Mouse (Mus musculus) bone marrow, adult 2 months (tissue): ENCODE measurements at regions not wholly inside any gene's neighbourhood (a gene's known extent, or its start where the extent isn't known, plus 50 kb on each side); places are given as distances from the start of the nearest gene placed in this dataset.
"Not testable (repeated sequence)": the region's sequence is repeated elsewhere in the genome, so short reads cannot be mapped to it uniquely, and the experiment has no call there.

Source experiments
- H3K27ac ChIP-seq: fragments of 200-500 bp; 2 replicates; pipeline ENCODE4 v1.5.1; 2012; ENCODE audit warnings: low read depth, mild to moderate bottlenecking, control low read depth, inconsistent platforms, low read length; ENCODE audit not compliant: control insufficient read depth, poor library complexity, insufficient read depth
- H3K4me1 ChIP-seq: fragments of 200-500 bp; 2 replicates; pipeline ENCODE4 v1.6.1; 2011; ENCODE audit warnings: low read length; ENCODE audit not compliant: control insufficient read depth, insufficient read depth
- H3K4me3 ChIP-seq: fragments of 200-500 bp; replicated peaks from 2 replicates; pipeline ENCODE3; 2011; ENCODE audit warnings: mild to moderate bottlenecking, low read depth, low read length, control low read depth; ENCODE audit not compliant: control insufficient read depth
- CTCF ChIP-seq: fragments of 200-500 bp; IDR thresholded peaks from 2 replicates; pipeline ENCODE4 v1.5.1; 2011; ENCODE audit warnings: low read length, control low read depth; ENCODE audit not compliant: control insufficient read depth, insufficient read depth
- POLR2A ChIP-seq: fragments of 200-500 bp; IDR thresholded peaks from 2 replicates; pipeline ENCODE4 v1.6.1; 2011; ENCODE audit warnings: low read depth, mild to moderate bottlenecking, control low read depth, low read length, borderline replicate concordance; ENCODE audit not compliant: control insufficient read depth
- WGBS: fragments of 180-500 bp; shearing (Covaris S2); methylation state at CpG from one replicate; pipeline ENCODE4 v1.1.7; 2018; 5-methylcytosine and 5-hydroxymethylcytosine counted together

DNA sequence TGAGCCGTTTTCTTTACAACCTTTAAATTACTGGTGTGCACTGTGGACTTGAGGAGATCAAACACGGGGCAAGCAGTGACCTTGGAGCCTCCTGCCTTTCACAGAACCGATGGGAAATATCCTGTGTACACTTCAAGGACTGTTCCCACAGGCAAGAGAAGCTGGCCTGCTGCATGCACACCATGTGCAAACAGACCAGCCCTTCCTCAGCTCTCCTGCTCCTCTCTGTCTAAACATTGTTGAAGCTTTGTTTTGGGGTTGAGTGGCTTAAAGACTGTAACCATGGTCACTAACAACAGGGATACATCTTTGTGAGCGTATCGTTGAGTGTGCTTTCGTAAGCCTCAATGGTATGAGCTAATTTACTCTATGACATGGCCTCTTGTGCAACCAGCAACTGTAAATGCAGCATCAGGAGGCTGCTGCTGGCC lies 50.2 kb upstream of the Agps start:
- no peak for TF ChIP-seq POLR2A
- Histone ChIP-seq H3K4me1 (peaks cover 6% of the 10 kb centered on the region; the same call in 1 of the 2 replicates), H3K27ac (no peak overlapping the region), H3K4me3 (no peak overlapping the region)
- WGBS, result 40% methylated on average over 6 of the region's 6 CpGs

DNA sequence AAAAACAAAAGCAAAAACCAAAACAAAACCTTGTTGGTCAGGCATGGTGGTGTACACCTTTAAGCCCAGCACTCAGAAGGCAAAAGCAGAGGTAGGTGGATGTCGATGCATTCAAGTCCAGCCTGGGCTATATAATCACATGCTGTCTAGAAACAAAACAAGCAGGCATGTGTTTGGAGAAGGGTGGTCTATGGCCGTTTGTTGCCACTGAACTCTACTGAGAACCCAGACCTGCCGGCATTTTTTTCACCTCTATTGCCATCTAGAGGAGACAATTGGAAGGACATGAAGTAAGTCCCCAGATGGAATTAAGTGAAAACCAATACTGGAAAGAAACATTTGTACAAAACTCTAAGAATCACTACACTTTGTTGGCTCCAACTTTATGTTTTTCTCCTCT lies 50.9 kb upstream of the Agps start:
- WGBS, result 2% methylated on average over 3 of the region's 3 CpGs
- no peak overlapping the region for H3K27ac ChIP-seq
- no peak overlapping the region for H3K4me3 ChIP-seq
- H3K4me1 ChIP-seq, result peaks cover 7% of the 10 kb centered on the region; the same call in 1 of the 2 replicates
- TF ChIP-seq CTCF (peak; percentile 31), POLR2A (no peak)

DNA sequence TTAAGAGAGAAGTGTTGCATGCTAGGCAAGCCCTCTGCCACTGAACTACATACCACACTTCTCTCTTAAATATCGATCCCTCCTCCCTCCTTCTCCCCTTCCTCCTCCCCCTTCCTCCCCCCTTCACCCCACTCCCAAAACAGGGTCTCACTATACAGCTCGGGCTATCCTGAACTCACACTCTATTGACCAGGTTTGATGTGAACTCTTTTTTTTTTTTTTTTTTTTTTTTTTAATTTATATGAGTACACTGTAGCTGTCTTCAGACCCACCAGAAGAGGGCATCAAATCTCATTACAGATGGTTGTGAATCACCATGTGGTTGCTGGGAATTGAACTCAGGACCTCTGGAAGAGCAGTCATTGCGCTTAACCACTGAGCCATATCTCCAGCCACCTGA lies 53.3 kb upstream of the Agps start:
- not testable (repeated sequence) for H3K27ac ChIP-seq, H3K4me1 ChIP-seq, H3K4me3 ChIP-seq
- 73% methylated on average over 3 of the region's 3 CpGs for WGBS

DNA sequence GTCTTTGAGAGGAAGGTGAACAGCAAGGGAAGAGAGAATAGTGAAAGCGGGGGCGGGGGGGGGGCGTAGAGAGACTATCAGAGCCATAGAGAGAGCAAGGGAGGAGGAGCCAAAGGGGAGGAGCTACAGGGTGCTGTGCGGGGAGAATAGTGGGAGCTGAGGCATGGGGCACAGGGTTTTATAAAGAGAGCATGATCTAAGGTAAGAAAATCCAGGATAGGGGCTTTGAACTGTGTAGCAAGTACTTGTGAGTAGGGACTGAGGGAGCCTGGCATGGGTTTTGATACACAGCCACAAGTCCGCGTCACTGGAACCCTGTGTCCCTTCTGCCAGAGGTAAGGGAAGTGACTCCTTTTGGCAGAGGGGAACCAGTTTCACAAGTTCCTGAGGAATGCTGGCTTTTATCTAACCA lies 54.9 kb upstream of the Agps start:
- Histone ChIP-seq H3K27ac (no peak overlapping the region), H3K4me1 (peaks cover 10% of the 10 kb centered on the region), H3K4me3 (no peak overlapping the region)
- no peak for TF ChIP-seq CTCF
- no peak for TF ChIP-seq POLR2A
- 5% methylated on average over 5 of the region's 6 CpGs for WGBS

DNA sequence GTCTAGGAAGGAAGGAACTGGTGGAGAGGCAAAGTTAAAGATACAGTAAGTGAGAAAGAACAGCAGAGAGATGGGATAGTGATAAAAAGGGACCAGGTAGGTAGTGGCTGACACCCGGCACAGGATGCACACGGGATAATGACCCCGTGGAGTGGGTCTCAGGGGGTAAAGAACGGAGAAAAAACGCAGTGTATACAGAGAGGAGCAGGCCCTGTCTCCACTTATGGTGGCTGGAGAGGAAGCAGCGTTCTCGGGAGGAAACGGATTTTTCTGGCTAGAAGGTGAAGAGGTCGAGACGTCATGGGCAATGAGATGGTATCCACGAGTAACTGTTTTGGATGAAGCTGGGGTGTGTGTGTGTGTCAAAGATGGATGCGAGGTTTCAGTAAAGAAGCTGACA lies 55.4 kb upstream of the Agps start:
- Histone ChIP-seq H3K4me1 (peaks cover 10% of the 10 kb centered on the region), H3K4me3 (peak overlapping the region; percentile 20), H3K27ac (no peak overlapping the region)
- no peak for TF ChIP-seq CTCF
- no peak for TF ChIP-seq POLR2A
- 3% methylated on average over 12 of the region's 12 CpGs for WGBS

DNA sequence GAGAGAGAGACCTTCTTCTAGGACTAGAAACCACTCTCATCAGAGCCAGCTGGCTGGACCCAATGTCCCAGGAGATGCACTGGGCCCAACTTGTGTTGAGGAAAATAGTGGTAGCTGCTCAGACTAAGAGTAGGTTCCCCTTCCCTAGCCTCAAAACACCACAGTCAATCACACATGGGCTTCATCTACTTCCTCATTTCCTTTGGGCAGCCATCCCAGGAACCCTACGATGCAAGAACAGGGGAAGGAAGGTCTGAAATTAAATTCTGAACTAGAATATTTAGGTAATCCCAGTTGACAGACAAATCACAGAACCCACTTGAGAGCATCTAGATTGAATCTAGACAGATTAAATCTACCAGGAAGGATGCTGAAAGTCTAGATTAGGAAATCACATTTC lies 56.8 kb upstream of the Agps start:
- WGBS, result 0% methylated on average over 1 of the region's 1 CpGs
- TF ChIP-seq CTCF, result no peak
- no peak for TF ChIP-seq POLR2A
- no peak overlapping the region for H3K27ac ChIP-seq
- H3K4me3 ChIP-seq, result no peak overlapping the region
- peaks cover 7% of the 10 kb centered on the region for H3K4me1 ChIP-seq

DNA sequence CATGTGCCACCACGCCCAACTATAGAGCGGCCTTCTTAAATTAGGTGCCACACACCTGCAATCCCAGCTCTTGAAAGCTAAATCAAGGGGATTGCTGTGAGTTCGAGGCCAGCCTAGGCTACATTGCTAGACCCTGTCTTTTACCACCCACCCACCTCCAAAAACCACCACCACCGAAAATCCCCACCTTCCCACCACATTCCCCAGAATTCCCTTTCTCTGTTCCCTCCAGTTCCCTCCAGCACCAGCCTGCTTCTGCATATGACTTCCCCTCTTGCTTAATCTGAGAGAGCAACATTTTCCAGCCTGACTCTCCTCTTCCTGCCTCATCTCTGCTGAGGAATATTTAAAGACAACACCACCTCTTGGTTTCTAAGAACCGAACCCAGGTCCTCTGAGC lies 58.5 kb upstream of the Agps start:
- TF ChIP-seq POLR2A (no peak), CTCF (no peak)
- Histone ChIP-seq H3K27ac (no peak overlapping the region), H3K4me3 (no peak overlapping the region), H3K4me1 (peaks cover 7% of the 10 kb centered on the region)
- WGBS, result 66% methylated on average over 5 of the region's 5 CpGs

DNA sequence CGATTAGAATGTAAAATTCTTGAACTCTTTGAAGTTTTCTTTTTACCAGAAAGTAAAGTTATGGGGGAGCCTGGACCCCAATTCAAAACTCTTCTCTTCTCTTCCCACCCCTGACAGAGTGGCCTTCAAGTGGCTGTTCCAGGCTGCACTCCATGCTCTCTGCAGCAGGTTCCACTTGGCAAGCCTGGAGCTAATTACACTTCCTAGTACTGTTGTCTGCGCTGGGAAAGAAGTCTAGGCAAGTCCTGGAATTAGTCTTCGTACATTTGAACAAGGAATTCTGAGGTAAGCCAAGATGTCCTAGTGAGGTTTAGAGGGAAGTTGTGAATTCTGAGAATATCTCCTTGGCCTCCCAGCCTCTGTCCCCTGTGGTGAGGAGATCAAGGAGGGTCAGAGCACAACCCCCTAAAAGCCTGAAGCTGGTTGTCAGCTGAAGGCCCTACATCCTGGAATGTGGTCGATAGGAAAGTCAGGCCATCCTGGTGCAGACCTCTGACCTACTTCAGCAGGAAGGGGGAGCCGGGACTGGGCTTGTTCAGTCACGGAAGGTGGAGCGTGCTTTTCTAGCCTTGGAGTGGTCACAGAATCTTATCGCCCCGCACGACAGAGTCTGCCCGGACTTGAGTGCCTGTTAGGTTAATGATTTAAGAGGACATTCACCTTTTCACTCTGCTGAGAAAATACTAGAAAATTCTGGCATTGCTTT lies 59.6 kb upstream of the Agps start:
- Histone ChIP-seq H3K4me1 (peaks cover 7% of the 10 kb centered on the region), H3K4me3 (no peak overlapping the region), H3K27ac (no peak overlapping the region)
- no peak for TF ChIP-seq POLR2A
- TF ChIP-seq CTCF, result no peak
- 65% methylated on average over 11 of the region's 11 CpGs for WGBS

DNA sequence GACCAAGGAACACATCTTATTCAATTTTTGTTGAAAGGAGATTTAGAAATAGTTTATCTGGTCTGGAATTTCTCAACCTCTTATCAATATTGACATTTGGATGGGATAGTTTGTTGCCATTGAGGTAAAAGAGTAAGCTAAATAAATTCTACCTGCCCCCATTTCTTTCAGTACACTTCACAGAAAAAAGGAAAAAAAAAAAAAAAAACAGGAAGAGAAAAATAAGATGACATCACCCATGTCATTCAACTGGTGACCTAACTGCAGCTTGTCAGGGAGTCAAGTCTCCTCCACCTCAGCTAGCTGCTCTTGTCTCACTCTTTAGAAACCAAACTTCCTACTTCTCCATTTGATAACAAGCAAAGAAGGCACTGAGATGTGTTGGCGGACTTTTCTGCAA lies 61.3 kb upstream of the Agps start:
- peaks cover 3% of the 10 kb centered on the region for H3K4me1 ChIP-seq
- H3K4me3 ChIP-seq, result no peak overlapping the region
- TF ChIP-seq POLR2A, result no peak
- TF ChIP-seq CTCF, result no peak
- no peak overlapping the region for H3K27ac ChIP-seq
- WGBS, result 31% methylated on average over 1 of the region's 1 CpGs
